Mouse (Mus musculus): ENCODE results near the gene Gnb3.

Gene Gnb3

DNA sequence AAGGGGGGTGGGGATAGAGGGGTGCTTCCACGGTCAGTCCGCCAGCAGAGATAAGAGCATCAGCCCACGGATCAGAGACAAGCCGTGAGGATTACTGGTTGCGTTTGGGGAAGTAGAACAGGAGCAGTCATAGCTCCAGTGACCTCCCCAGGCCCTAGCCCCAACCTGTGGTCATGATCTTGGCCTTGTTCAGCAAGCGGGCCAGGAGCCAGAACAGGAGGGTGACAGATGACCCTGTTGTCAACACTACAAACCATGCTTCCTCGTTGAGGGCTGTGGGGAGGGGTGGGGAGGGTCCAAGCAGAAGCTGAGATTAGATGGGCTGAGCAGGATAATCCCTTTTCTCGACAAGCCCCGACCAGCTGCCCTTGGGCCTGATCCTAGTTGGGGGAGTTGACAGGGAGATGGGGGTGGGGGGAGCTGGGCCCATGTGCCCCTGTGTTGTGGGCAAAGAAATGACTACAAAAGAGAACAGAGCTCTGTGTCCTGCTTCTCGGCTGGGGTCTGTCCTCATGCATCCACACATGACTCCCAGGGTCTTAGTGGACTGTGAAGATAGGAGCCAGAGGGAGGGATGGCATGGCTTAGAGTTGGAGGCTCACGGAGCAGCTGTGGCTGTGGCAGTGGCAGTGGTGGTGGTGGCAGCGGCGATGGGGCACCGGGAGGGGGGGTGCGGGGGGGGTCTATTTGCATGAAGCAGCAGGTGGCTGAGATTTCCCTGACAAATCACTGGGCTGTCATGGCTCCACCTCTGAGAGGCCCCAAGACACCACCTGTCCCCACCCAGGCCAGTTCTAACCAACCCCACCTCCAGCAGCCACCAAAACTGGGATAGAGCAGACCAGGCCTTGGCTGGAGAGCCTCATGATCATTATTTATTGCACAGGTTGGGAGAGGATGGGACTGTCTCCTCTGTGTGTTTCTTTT, at the start of gene Gnb3:
Gnb3 (minus strand) TSS at position 35 of the 927 bp plus-strand sequence.
- DNase-seq, result no peak

DNA sequence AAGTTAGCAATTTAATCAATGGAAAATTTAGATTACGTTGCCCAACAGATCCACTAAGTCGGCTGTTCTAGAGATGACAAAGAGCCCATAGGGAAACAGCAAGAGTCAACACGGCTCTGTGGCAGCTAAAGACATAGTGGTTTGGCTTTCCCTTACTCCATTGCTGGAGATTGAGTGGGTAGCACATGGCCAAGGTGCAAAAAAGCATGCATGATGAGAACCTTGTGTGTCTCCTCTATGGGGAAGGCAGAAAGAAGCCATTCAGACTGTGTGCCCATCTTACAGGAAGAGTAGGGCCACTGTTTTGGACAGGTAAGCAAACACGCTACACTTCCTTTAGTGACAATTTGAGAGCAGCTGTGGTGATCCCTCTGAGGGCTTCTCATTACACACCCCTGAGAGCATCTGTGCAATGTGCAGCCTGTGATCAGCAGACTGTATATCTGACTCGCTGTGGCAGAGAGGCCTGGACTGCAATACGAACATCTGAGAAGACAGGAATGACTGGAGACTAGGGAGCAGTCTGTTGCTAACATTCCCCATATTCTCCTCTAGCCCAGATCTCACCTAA, 48.6 kb upstream of the Gnb3 start:
- DNase-seq, result no peak

DNA sequence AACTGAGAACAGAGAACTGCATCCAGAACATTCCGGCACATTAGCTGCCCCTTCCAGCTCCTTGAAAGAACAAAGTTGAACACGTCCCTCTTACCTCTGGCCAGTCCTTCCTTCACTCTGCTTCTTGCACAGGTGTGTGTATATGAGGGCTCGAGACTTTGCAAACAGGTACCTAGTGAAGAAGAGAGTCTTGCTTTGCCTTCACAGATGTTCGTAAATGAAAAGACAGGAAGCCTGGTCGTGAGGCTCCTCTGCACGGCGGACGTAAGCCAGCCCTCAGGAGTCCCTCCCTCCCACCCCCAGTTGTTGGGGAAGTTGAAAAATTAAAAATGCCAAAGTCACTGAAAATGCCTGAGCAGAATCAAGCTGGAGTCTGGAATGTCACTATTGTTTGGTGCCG, 47.9 kb upstream of the Gnb3 start, which contains the start of gene Cd4:
Cd4 (minus strand) TSS at position 236 of the 400 bp plus-strand sequence.
- no peak for DNase-seq

DNA sequence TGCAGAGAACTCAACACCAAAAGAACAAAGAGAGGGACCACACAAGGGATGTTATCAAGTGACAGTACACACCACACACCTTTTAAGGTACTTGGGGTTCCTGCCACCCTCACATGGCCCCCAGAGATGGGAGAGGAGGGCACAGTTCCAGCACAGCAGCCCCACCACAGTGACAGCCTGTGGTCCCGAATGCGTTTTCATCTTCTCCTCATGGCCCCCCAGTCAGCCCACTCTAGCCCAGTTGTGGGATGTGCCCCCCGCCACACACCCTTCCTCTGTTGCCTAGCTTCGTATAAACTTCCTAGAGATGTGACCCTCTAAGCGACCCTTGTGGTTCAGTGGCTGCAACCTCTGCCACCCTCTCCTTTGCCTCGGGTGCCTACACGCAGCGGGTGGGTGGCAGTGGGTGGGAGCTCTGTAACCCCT, 45.9 kb upstream of the Gnb3 start:
- DNase-seq, result no peak

DNA sequence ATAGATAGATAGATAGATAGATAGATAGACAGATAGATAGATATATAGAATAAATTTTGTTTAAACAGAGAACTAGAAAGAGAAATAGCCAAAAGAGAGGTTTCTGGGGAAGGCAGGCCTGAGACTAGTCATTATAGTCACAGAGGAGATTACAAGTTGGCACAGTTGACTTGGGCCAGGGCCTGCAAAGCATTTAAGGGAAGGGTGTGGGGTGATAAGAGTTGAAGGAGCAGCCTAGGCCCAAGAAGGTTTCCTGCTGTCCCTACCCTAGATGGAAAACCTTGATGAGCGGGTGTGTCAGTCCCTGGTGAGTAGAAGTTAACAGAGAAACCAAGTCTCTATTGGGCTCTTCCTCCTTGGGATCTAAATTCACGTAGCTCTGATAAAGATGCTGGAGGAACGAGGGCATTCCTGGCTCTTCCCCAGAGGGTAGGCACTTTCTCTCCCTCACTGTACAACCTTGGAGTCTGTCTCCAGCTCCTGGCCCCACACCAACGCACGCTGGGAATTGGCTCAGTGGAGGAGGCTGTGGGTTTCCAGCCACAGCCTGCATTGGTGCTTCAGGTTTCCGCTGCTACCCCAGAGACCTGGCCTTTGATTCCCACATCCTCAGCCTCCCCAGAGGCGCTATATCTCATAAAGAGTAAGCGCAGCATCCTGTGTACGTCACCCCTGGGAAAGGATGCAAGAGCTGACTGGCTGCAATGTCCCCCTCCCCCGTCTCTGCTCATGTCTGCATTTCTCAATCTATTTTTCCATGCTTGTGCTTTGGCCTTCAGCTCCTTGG, 44.8 kb upstream of the Gnb3 start:
- DNase-seq, result peak; percentile 79

DNA sequence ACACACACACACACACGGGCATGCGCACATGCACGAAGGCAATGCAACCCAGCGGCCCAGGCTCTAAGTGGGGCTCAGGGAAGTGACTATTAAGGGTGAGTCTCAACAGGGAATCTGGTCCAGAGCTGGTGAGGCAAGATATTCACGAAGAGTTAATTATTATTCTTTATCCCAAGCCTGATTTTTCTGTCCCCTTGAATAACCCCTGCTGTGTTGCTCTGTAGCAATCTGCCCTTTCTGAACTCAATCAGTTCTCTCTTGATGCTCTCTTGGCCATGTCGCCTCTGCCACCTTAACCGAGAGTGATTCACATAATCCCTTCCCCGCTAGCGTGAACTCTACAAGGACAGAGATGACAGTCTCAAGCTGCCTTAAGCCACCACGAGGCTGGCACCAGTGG, 43.3 kb upstream of the Gnb3 start:
- DNase-seq, result no peak

DNA sequence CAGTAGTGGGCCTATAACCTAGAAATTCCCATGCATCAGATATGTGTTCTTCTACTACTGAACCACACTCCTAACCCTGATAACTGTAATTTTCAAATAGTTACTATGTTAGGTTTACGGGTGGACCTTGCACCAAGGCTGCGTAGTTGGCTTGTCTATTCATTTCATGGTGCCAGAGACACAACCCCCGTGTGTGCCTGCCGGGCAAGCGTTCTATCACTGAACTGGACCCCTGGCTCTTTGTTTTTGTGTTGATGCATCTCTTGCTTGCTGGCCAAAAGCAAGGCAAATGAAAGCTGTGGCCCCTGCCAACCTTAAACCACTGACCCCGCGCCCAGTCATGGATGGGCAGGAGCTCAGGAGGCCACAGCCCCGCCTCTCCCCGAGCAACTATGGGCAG, 41.7 kb upstream of the Gnb3 start:
- no peak for DNase-seq

DNA sequence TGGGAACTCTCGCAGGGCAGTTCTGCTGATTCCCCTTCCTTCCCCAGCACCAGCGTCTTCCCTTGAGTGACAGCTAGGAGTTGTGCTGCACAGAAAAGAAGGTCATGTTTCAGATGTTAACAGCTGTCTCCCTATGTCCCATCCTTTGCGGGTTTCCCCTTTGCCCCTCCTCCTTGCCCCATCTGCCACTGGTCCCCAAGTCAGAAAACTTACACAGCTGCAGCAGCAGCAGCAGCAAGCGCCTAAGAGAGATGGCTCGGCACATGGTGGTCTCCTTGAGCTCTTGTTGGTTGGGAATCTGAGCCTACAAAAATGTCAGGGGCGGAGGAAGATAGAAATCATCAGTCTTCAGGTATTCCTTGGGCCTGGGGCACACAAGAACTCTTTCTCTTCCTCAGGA, 39.3 kb upstream of the Gnb3 start:
- DNase-seq, result no peak

DNA sequence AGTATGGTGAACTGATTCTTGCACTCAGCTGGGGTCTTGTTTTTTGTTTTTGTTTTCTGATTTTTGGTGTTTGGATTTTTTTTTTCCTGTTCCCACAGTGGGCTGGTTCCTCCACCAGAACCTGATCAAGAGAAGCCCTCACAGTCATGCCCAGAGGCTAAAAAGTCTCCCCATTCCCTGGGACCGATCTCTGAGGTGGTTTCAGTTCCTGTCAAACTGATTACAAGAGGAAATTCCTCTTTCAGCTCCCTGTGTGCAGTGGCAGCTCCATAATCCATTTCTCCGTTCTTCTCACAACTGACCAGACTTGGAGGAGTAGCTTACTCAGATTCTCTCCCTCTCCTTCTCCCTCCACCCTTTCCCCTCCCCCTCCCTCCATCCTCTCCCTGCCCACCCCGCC, 34.3 kb upstream of the Gnb3 start:
- DNase-seq, result no peak

DNA sequence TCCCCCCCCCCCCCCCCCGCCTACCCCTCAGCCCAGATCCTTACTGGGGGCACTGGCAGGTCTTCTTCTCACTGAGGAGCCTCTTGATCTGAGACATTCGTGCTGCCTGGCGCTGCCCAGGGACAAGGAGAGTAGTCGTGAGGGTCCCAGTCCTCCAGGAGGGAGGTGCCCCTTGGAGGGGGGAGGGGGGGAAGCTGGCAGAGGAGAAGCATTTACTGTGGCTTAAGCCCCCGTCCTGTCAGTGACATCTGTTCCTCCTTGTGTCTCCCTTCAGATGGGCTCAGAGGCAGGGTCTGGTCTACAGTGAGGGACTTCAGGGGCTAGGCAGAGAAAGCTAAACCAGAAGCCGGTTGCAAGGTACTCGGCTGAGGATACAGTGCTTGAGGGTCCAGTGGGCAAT, 26.5 kb upstream of the Gnb3 start:
- DNase-seq, result no peak

DNA sequence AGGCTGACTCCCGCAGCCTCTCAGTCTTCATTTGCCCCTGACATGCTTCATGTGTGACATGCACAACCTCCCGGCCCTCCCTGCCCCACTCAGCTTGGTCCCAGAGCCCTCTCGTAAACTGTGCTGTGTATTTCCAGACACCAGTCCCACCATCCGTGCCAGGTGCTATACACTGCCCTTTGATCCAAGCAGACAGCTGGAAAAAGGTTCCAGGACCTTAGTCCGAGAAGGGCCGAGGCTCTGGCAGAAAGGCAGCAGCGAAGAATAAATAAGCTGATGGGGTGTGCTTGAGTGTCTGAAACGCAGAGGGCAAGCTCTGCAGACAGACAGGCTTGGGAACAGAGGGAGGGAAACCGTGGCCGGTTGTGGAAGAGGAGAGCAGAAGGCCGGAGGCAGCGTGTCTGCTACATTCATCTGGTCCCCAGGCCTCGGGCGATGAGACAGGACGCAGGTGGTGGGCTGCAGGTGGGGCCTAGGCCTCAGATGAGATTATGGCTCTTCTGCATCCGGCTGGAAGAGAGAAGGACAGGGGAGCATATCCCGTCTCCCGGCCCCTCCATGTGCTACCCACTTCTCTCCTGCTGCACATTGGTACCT, 25.8 kb upstream of the Gnb3 start:
- DNase-seq, result no peak

DNA sequence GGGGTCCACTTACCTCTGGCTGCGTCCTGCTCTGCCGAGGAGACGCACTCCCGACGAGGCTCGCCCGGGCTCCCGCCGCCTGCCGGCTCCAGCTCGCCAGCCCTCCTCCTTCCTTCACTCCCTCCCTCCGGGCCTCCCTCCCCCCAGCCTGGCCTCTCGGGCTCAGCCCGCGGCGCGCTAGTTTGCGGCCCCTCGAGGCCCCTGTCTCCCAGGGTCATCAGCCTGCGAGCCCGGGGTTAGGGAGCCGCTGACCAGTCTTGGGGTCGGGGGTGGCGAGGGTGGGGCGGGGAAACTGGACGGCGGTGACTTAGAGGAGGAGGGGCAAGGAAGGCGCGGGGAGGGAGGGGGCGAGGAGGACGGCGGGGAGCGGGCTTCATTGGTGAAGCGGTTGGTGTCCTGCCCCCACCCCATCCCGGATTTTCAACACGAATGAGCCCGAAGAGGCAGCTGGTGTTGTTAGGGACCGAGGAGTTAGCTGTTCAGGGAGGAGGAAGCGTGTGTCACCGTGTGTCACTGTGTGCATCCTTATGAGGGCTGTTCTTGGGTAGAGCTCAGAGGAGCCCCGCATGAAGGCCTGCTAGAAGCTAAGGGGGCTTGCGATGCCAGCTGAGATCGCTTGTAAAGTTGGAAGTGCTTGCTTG, 23.7 kb upstream of the Gnb3 start, which contains the start of gene Gpr162:
Gpr162 (minus strand) TSS at position 326 of the 641 bp plus-strand sequence.
- peak; percentile 75 for DNase-seq

DNA sequence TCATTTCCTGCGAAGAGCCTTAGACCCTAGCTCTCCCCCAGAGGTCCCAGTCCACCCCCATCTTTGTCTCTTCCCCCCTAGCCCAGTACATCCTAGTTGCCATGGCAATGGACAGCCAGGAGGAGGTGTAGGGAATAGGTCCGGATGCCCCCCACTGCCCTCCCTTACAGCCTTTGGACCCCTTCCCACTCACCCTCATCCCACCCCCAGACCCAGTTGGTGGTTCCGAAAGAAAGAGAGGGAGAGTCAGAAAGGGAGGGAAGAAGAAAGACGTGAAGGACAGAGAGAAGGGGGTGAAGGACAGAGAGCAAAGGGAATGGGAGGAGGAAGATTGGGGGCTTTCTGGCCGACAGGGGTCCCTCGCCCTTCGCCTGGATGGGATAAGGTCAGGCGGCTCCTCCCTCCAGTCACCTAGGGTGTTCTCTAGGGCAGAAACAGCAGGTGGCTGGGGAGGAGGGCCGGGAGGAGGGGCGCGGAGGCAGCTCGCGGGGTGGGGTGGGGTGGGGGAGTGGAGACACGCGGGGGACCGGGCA, 23.1 kb upstream of the Gnb3 start:
- DNase-seq, result peak; percentile 45

DNA sequence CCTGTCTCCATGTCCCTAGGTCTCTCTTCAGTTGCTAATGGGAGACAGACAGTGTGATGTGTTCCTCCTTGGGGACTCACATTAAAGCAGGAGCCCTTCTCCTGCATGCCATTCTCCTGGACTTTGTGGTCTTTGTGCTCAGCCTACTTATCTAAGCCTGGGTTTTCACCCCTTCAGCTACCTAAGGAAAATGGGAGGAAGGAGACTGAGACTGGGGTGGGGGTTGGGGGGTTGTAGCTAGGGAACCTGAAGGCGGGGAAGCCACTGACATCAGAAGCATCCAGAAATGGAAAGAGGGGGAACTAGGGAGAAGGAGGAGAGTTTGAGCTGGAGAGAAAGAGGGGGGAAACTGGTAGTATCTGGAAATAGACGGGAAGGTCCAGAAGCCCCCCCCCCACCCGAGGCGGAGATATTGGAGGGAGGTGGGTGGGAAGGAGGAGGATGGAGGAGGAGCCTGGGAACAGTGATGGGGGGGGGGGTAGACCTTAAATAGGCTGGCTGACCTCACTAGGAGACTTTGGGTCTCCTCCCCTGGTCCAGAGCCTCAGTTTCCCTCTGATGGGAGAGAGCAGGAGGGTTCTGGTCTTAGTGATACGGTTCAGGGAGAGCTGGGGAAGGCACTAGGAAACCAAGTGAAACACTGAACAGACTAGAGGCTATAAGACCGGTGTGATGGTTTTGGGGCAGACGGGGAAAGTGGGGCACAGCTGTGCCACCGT, 22.5 kb upstream of the Gnb3 start:
- DNase-seq, result peak; percentile 32

DNA sequence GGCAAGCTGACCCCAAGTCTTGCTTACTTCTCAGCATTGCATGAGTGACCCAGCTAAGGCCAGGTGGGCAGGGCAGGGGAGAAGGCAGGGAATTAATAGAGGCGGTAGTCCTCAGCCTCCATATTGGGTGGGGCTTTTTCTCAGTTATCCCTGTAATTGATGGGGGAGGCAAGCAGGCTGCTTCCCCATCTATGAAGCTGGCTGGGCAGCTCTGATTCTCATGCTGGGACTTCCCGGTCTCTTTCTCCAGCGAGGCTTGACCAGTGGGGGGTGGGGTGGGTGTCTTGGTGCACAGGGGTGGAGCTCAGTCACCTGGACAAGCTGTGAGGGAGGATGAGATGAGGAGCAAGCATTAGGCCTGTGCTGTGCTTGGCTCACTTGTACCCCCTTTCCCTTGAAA, 21.7 kb upstream of the Gnb3 start:
- no peak for DNase-seq

DNA sequence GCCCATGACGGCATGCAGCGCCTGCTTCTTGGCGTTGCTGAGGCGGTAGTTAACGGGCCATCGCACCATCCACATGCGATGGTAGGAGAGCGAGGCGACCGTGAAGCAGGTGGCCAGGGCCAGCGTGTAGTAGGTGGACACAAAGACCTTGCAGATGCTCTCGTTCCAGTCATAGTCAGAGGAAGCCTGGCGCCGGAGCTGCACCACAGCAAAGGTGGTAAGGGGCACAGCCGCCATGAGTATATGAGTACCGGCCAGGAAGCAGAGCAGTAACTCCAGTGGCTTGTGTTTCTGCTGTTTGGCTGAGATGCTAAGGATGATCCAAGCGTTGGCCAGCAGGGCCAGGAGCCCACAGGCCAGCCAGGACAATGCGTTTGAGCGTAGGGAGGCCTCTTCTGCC, 21.2 kb upstream of the Gnb3 start:
- peak; percentile 42 for DNase-seq

DNA sequence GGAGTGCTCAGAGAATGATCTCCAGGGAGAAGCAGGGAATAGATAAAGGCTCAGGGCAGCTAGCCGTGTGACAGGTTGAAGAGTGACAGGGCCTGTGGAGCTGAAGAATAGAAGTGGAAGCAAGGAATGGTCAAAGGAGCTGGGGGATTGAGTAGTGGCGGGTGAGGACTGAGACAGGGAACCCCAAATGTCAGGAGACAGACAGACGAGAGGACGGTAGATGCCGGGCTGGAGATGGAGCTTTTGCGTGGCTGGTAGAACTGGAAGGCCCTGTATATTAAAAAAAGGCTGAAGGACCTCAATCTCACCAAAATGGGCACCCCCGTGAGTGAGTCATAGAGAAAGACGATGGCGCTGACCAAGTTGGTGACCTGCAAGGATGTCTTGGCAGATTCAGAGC, 20.4 kb upstream of the Gnb3 start:
- DNase-seq, result no peak

DNA sequence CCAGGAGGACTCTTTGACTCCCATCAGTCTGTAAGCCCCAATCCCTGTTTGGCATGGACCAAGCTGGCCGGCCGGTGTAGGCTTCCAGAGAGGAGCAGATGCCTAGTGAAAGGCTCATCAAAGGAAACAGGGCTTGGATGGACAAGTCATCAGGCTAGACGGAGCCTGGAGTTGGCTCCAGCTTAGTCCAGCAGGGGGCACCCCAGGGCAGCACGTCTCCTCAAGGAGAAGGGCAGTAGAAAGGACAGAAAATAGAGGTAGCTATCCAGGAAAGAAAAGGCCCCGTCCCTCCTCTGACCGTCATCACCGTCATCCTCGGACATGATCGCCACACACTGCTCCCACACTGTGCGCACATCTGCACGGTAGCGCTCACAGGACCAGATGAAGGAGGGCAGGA, 19.6 kb upstream of the Gnb3 start:
- peak; percentile 91 for DNase-seq

DNA sequence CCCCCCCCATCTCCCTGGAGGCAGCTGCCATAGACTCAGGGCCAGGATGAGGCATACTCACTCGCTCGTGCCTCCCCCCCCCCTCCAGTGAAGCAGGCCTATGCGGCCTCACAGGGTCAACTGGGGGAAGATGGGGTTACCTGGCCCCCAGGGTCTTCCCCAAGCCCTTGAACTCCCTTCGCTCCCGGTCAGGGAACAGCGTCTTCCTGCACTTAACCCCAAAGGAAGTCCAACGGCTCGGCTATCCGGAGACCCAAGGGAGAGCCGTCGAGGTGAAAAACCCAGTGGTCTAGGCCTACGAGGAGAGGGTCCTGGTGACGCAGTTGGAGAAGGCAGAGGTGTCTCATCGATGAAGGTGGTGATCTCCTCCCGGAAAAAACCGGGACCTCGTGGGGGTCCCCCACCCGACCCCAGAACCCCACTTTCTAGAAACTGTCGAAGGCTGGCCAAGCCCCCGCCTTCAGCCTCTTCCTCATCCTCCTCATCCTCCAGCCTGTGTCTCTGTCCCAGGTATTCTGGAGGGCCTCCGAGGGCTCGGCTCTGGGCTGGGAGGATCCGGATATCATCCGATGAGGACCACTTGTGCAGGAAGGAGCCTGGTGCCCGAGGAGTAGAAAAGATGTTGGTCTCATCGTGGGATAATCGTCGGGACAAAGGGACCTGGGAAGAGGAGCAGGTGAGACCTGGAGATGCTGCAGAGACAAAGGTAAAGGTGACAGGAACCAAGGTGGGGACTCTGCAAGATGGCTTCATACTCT, 18.7 kb upstream of the Gnb3 start:
- peak; percentile 43 for DNase-seq

DNA sequence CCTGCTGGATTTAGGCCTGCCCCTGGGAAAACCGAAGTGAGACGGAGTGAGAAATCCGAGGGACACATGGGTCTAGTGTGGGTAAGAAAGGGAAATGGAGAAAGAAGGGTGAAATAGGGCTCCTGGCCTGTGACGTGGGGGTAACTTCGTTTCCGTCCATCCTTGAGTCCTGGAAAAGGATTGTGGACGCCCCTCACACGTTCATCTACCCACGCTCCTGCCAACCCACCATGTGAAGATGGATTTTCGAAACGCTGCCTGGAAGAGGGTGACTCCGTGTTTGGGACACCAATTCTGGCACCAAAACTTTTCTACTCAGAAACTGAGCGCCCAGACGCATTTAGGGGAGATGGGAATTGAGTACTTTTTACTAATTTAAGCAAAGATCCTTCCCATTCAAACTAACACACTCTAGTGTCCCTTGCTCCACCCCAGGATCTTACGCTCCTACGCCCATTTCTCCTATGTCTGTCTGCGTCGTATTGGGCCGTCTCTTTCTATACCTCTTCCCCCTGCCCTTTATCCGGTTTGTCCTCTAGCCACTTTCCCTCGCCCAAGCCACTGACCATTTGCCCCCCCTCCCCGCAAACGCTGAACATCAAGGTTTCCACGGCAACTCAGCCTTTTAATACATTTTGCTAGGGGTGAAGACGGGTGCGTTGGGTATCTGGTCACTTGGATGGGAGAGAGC, 17.9 kb upstream of the Gnb3 start:
- DNase-seq, result peak; percentile 34
